In genomic region chr13:55190121-55190868, GRCm38 (mm10) we compare ENCODE assay signal across 8 mouse cellular contexts. TPM values are rescaled to one million over a fixed set of nuclear protein-coding genes. Genes with fewer than 3 reads are reported as not detected.
A peak's percentile ranks its signal among the peaks of the same experiment; 100 is the strongest.
DNase-seq lines count a peak whose midpoint lies in the region; ATAC-seq lines count a peak whose summit lies in the region.

No protein-coding gene starts in this region.

- H3K27me3 ChIP-seq in heart, embryonic 14.5 days (ENCODE audit: control insufficient read depth, insufficient read depth, low read length): no peaks in the 10 kb centered on the region
- H3K27me3 ChIP-seq in liver, embryonic 15.5 days: no peaks in the 10 kb centered on the region
- H3K27me3 ChIP-seq in neural tube, embryonic 12.5 days (replicated peaks): no peaks in the 10 kb centered on the region

- peak overlapping the region; percentile 73 for H3K4me2 ChIP-seq in heart, embryonic 14.5 days (ENCODE audit: low read length)
- peak overlapping the region; percentile 94 for H3K4me2 ChIP-seq in liver, embryonic 15.5 days
- peak overlapping the region; percentile 65 for H3K4me2 ChIP-seq in neural tube, embryonic 12.5 days (replicated peaks)

- peak overlapping the region; percentile 44 to 66 for H3K4me3 ChIP-seq in heart, embryonic 14.5 days (ENCODE audit: control insufficient read depth in 1 of 2, insufficient read depth in 1 of 2, low read depth in 1 of 2, low read length in 2 of 2)
- H3K4me3 ChIP-seq in liver, embryonic 15.5 days (replicated peaks): peak overlapping the region; percentile 64
- H3K4me3 ChIP-seq in neural tube, embryonic 12.5 days: peak overlapping the region; percentile 29

- ATAC-seq in heart, embryonic 14.5 days (ENCODE audit: insufficient number of reproducible peaks, insufficient read depth, low FRiP score, low read depth): peak; percentile 98
- peak; percentile 96 for ATAC-seq in liver, embryonic 15.5 days (ENCODE audit: insufficient read depth)
- ATAC-seq in neural tube, embryonic 12.5 days (ENCODE audit: low FRiP score, low read depth): peak; percentile 100

- H3K9me3 ChIP-seq in heart, embryonic 14.5 days (ENCODE audit: control insufficient read depth, low read length): no peaks in the 10 kb centered on the region
- no peaks in the 10 kb centered on the region for H3K9me3 ChIP-seq in liver, embryonic 15.5 days (replicated peaks)
- no peaks in the 10 kb centered on the region for H3K9me3 ChIP-seq in neural tube, embryonic 12.5 days

- H3K27ac ChIP-seq in heart, embryonic 14.5 days (replicated peaks in 1 of 2; ENCODE audit: control insufficient read depth in 1 of 2, insufficient read depth in 1 of 2, low read depth in 2 of 2, low read length in 2 of 2): peak overlapping the region; percentile 79 to 91
- H3K27ac ChIP-seq in liver, embryonic 15.5 days (replicated peaks): peak overlapping the region; percentile 80
- H3K27ac ChIP-seq in neural tube, embryonic 12.5 days: peak overlapping the region; percentile 83

- peaks cover 9 to 10% of the 10 kb centered on the region in 2 experiments for H3K4me1 ChIP-seq in heart, embryonic 14.5 days (ENCODE audit: control insufficient read depth in 2 of 2, insufficient read depth in 2 of 2, low read length in 2 of 2)
- H3K4me1 ChIP-seq in liver, embryonic 15.5 days (replicated peaks): peaks cover 28% of the 10 kb centered on the region
- peaks cover 11% of the 10 kb centered on the region; the same call in 1 of the 2 replicates for H3K4me1 ChIP-seq in neural tube, embryonic 12.5 days

- H3K36me3 ChIP-seq in heart, embryonic 14.5 days (ENCODE audit: control insufficient read depth, insufficient read depth, low read length): no peaks in the 10 kb centered on the region
- no peaks in the 10 kb centered on the region for H3K36me3 ChIP-seq in liver, embryonic 15.5 days (replicated peaks)
- H3K36me3 ChIP-seq in neural tube, embryonic 12.5 days: no peaks in the 10 kb centered on the region

- peak; percentile 87 to 90 for DNase-seq in CD8-positive naive resting alpha-beta T cell, adult 2 months (ENCODE audit: low read depth in 2 of 2, low spot score in 2 of 2)
- DNase-seq in c-Kit-negative CD71-positive TER-119-positive erythroid progenitor cells, embryonic 14.5 days (ENCODE audit: low read depth, low spot score): peak; percentile 88
- DNase-seq in fibroblast of lung, adult 2 months (ENCODE audit: low read depth): peak; percentile 94
- peak; percentile 97 for DNase-seq in kidney, postnatal 14 days
- peak; percentile 92 for DNase-seq in telencephalon, adult 2 months (ENCODE audit: low read depth, low spot score)

- peak overlapping the region; percentile 73 for H3K9ac ChIP-seq in heart, embryonic 14.5 days (ENCODE audit: low read length)
- peak overlapping the region; percentile 61 for H3K9ac ChIP-seq in liver, embryonic 15.5 days
- H3K9ac ChIP-seq in neural tube, embryonic 12.5 days: peak overlapping the region; percentile 71

- WGBS in heart, embryonic 14.5 days: 2% methylated on average over 34 of the region's 34 CpGs
- WGBS in liver, embryonic 15.5 days (ENCODE audit: insufficient replicate concordance): 1% methylated on average over 34 of the region's 34 CpGs
- 4% methylated on average over 34 of the region's 34 CpGs for WGBS in neural tube, embryonic 12.5 days

RNA-seq across cellular contexts. Expression of gene Nsd1, which starts 19.3 kb away (rescaled TPM):
- 53.5 and 57.3 TPM in 2 replicates for polyA plus RNA-seq in heart, embryonic 14.5 days (2014; fragmentation: Nextera tagmentation; extraction: Ambion mirVana)
- polyA plus RNA-seq in liver, embryonic 15.5 days (2015; fragmentation: Nextera tagmentation; extraction: Ambion mirVana): 13.3 and 14.4 TPM in 2 replicates
- 68.6 and 81.6 TPM in 2 replicates for polyA plus RNA-seq in neural tube, embryonic 12.5 days (2016; fragmentation: Nextera tagmentation; extraction: Ambion mirVana)

RNA-seq across cellular contexts. Expression of gene Fgfr4, which starts 37.9 kb away (rescaled TPM):
- polyA plus RNA-seq in heart, embryonic 14.5 days (2014; fragmentation: Nextera tagmentation; extraction: Ambion mirVana): 0.39 and 0.40 TPM in 2 replicates
- polyA plus RNA-seq in liver, embryonic 15.5 days (2015; fragmentation: Nextera tagmentation; extraction: Ambion mirVana): 5.8 and 6.8 TPM in 2 replicates
- 2.8 and 3.7 TPM in 2 replicates for polyA plus RNA-seq in neural tube, embryonic 12.5 days (2016; fragmentation: Nextera tagmentation; extraction: Ambion mirVana)

RNA-seq across cellular contexts. Expression of gene Gm17617, which starts 56.9 kb away (rescaled TPM):
- not detected in 2 replicates for polyA plus RNA-seq in heart, embryonic 14.5 days (2014; fragmentation: Nextera tagmentation; extraction: Ambion mirVana)
- polyA plus RNA-seq in liver, embryonic 15.5 days (2015; fragmentation: Nextera tagmentation; extraction: Ambion mirVana): not detected in 2 replicates
- not detected in 2 replicates for polyA plus RNA-seq in neural tube, embryonic 12.5 days (2016; fragmentation: Nextera tagmentation; extraction: Ambion mirVana)

Comparison
In these comparisons a context has a peak if more than half of its experiments do, and no peak if none do; other contexts are left out.
1. Peak in every context shown above with its lines: DNase-seq, ATAC-seq, H3K4me3 ChIP-seq and H3K27ac ChIP-seq.